Mouse (Mus musculus) hindbrain, embryonic 12.5 days (tissue): Measurements from ENCODE around the gene Luzp1. TPM values are rescaled to one million over a fixed set of nuclear protein-coding genes. Genes with fewer than 3 reads are reported as not detected.

Experiments used
- ATAC-seq: fragments of 200-750 bp; cut with Nextera tagmentation; 2 replicates; pipeline ENCODE4 v1.8.0; 2017; ENCODE audit warnings: moderate TSS enrichment; ENCODE audit not compliant: low FRiP score
- H3K27ac ChIP-seq: fragments of 300-500 bp; sonication (generic); 2 replicates; pipeline ENCODE4 v1.5.1; 2016; ENCODE audit warnings: mild to moderate bottlenecking
- H3K27me3 ChIP-seq: fragments of 300-500 bp; sonication (generic); 2 replicates; pipeline ENCODE4 v1.6.1; 2016; ENCODE audit warnings: mild to moderate bottlenecking
- H3K36me3 ChIP-seq: fragments of 300-500 bp; sonication (generic); 2 replicates; pipeline ENCODE4 v1.6.1; 2016; ENCODE audit warnings: mild to moderate bottlenecking
- H3K4me1 ChIP-seq: fragments of 300-500 bp; sonication (generic); 2 replicates; pipeline ENCODE4 v1.6.1; 2016
- H3K4me2 ChIP-seq: fragments of 300-500 bp; sonication (generic); replicated peaks from 2 replicates; pipeline ENCODE4 v1.6.1; 2016; ENCODE audit warnings: mild to moderate bottlenecking
- H3K4me3 ChIP-seq: fragments of 300-500 bp; sonication (generic); 2 replicates; pipeline ENCODE4 v1.5.1; 2016; ENCODE audit warnings: mild to moderate bottlenecking
- H3K9ac ChIP-seq: fragments of 300-500 bp; sonication (generic); 2 replicates; pipeline ENCODE4 v1.6.1; 2016; ENCODE audit warnings: mild to moderate bottlenecking, moderate library complexity
- H3K9me3 ChIP-seq: fragments of 300-500 bp; sonication (generic); replicated peaks from 2 replicates; pipeline ENCODE4 v1.6.1; 2016; ENCODE audit warnings: mild to moderate bottlenecking
- WGBS: fragments of 180-500 bp; shearing (Covaris S2); methylation state at CpG from one replicate; pipeline ENCODE4 v1.1.7; 2016; 5-methylcytosine and 5-hydroxymethylcytosine counted together
- polyA plus RNA-seq: library from polyadenylated mRNA; unstranded; fragments of >200 nt; fragmentation: Nextera tagmentation; extraction: Ambion mirVana; gene quantifications from 2 replicates; pipeline ENCODE4 v1.2.1, GENCODE M21; 2016

The Luzp1 gene
- polyA plus RNA-seq, 1 experiment from 2014 or later = 83.1 TPM

DNA sequence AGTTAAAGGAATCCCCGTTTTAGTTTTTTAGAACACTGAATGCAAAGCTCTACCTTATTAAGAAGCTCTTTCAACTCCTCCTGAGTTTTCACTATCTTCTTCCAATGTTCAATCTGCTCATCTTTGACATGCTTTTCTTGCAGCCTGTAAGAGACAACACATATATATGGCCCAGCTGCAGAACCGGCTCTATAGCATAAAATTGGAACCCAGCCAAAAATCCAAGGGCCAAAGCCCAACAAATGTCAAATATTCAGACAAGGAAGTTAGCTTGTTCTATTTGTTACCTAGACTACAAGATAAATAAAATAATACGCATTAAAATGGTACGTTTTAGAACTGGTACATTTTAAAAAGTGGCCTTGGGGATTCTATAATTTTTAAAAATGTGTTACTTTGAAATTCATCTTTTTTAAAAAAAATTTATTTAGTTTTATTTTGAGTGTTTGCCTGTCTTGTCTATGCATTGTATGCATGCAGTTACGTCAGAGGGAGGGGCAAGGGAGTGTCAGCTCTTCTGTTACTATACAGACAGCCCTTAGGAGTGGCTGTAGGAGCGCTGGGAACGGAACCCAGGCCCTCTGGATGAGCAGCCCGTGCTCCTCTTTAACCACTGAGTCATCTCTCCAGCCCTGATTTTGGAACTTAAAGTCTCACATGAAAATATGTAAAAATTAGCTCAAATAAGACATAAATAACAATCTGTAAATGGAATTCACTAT, 90.9 kb downstream of the Luzp1 start:
- no peak overlapping the region for H3K4me3 ChIP-seq
- H3K4me2 ChIP-seq = no peak overlapping the region
- peaks cover 77% of the 10 kb centered on the region for H3K36me3 ChIP-seq
- no peaks in the 10 kb centered on the region for H3K9me3 ChIP-seq
- no peak overlapping the region for H3K9ac ChIP-seq
- no peak overlapping the region for H3K27ac ChIP-seq
- H3K27me3 ChIP-seq = no peaks in the 10 kb centered on the region
- no peak for ATAC-seq
- WGBS = 93% methylated on average over 8 of the region's 8 CpGs
- H3K4me1 ChIP-seq = no peaks in the 10 kb centered on the region

DNA sequence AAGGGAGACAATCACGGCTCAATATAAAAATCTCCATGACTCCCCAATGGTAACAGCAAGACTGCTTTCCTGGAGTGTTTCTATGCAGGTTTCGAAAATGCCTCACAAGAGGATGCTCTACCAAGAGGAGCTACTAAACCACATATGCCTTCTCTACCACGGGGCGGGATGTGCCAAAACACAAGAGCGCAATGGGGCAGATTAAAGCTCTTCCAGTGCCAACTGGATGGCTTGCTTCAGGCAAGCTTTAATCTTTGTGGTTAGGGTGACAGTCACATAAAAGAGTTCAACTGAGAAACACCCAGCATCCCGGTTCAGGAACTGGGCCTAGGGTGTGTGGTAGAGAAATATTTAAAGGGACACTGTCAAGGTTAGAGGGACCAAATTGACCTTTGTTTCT, 93.2 kb downstream of the Luzp1 start:
- Histone ChIP-seq H3K9ac (no peak overlapping the region), H3K4me3 (no peak overlapping the region), H3K4me1 (no peaks in the 10 kb centered on the region), H3K27me3 (no peaks in the 10 kb centered on the region), H3K27ac (no peak overlapping the region), H3K36me3 (peaks cover 78% of the 10 kb centered on the region), H3K9me3 (no peaks in the 10 kb centered on the region), H3K4me2 (no peak overlapping the region)
- 89% methylated on average over 6 of the region's 6 CpGs for WGBS
- ATAC-seq = no peak

DNA sequence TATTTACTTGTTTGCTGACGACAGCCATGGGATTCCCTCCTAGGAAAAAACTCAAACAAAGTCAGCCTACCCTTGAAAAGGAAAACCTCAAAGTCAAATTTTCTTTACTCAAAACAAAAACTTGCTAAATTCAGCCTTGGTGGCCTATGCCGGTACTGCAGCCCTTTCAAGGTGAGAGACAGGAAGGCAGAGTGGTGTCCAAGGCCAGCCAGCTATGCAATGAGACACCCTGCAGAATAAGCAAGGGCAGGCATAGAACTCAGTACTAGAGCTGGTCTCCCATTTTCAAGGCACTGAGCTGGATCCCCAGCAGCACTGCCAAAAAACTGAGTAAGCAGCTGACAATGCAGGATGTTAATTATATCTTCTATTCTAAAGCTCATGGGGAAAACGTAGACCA, 99.1 kb downstream of the Luzp1 start:
- H3K4me3 ChIP-seq = no peak overlapping the region
- no peaks in the 10 kb centered on the region for H3K4me1 ChIP-seq
- H3K9me3 ChIP-seq = no peaks in the 10 kb centered on the region
- no peak overlapping the region for H3K4me2 ChIP-seq
- no peak for ATAC-seq
- 87% methylated on average over 3 of the region's 3 CpGs for WGBS
- H3K27ac ChIP-seq = no peak overlapping the region
- peaks cover 72% of the 10 kb centered on the region for H3K36me3 ChIP-seq
- H3K27me3 ChIP-seq = no peaks in the 10 kb centered on the region
- no peak overlapping the region for H3K9ac ChIP-seq

DNA sequence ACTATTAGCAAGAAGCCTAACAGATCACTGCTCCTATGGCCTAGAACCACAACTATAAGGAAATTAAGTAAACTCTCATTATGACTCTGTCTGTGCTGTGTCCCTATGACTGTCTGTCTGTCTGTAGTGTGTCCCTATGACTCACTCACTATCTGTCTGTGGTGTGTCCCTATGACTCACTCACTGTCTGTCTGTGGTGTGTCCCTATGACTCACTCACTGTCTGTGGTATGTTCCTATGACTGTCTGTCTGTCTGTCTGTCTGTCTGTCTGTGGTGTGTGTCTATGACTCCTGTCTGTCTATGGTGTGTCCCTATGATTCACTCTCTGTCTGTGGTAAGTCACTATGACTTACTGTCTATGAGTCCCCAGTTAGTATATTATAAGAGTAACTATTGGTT, 100.4 kb downstream of the Luzp1 start:
- Histone ChIP-seq H3K4me2 (no peak overlapping the region), H3K27me3 (no peaks in the 10 kb centered on the region), H3K9ac (no peak overlapping the region), H3K27ac (no peak overlapping the region), H3K9me3 (no peaks in the 10 kb centered on the region), H3K4me1 (no peaks in the 10 kb centered on the region), H3K4me3 (no peak overlapping the region), H3K36me3 (peaks cover 60% of the 10 kb centered on the region)
- no peak for ATAC-seq

DNA sequence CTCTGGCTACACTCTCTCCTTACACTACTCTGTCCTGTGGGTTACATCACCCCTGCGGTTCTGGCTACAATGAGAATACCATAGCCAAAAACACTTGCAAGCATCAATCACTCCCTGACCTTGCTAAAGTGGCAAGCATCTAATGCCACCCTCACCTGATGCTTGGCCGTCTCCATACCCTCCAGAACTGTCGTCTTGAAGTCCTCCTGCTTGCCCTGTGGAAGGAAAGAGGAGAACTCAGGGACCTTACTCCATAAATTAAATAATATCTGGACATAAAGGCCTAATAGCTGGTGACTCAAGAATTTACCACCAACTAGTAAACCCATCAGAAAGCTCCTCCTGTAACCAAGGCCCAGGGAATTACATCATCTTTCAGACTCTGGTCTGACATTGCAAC, 112.3 kb downstream of the Luzp1 start:
- Histone ChIP-seq H3K27me3 (no peaks in the 10 kb centered on the region), H3K4me2 (no peak overlapping the region), H3K36me3 (0 out of 2 replicates have a peak, but pooled peaks cover 4% of the 10 kb centered on the region), H3K27ac (no peak overlapping the region), H3K4me1 (peaks cover 11% of the 10 kb centered on the region; the same call in 1 of the 2 replicates), H3K4me3 (no peak overlapping the region), H3K9me3 (no peaks in the 10 kb centered on the region), H3K9ac (no peak overlapping the region)
- WGBS = 83% methylated on average over 3 of the region's 3 CpGs
- no peak for ATAC-seq

DNA sequence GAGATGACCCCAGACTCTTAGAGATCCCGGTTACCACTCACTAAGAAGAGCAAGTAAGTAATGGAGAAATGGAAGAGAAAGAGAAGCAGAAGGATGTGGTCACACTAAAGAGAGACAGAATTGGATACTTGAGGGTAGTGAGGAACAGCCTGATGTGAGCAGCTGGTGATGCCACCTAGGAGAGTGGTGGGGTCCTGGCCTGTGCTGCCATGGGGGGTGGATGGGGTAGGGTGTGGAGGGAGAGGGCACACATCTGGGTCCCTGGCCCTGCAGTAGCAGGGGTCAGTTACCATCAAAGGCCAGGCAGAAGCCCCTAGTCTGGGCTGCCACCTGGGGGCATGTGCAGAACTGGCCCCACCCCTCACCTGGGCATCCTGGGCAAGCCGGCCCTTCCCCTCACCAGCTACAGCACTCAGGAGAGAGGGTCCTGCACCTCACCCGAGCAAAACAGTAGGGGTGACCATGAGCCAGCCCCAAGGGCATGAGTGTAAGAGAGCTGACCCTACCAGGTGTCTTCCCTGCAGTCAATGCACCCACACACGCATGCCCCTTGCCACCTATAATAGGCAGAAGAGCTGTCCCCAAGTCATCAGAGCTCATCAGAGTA, 117.8 kb downstream of the Luzp1 start:
- Histone ChIP-seq H3K4me2 (no peak overlapping the region), H3K4me1 (peaks cover 23% of the 10 kb centered on the region), H3K27ac (no peak overlapping the region), H3K27me3 (no peaks in the 10 kb centered on the region), H3K9ac (no peak overlapping the region), H3K9me3 (no peaks in the 10 kb centered on the region), H3K36me3 (peaks cover 20% of the 10 kb centered on the region; the same call in 1 of the 2 replicates), H3K4me3 (no peak overlapping the region)
- no peak for ATAC-seq
- WGBS = 87% methylated on average over 4 of the region's 4 CpGs

DNA sequence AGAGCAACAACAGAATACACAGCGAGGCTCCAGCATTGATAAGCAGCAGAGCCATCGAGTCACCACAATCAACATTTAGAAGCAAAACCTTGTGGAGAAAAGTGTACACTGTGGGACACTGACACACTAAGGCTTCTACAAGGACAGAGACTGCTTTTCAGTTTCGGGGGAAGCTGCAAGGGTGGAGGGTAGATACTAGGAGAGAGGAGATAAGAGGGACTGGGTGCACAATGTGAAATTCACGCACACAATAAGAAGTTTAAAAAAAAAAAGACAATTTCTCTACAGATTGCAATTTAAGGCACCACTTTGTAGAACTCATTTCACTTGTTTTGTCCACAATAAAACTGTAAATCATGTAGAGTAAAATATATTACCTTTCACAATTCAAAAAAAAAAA, 118.4 kb downstream of the Luzp1 start:
- Histone ChIP-seq H3K27me3 (no peaks in the 10 kb centered on the region), H3K27ac (no peak overlapping the region), H3K4me1 (peaks cover 21% of the 10 kb centered on the region), H3K36me3 (peaks cover 20% of the 10 kb centered on the region; the same call in 1 of the 2 replicates), H3K9me3 (no peaks in the 10 kb centered on the region), H3K4me2 (no peak overlapping the region), H3K9ac (no peak overlapping the region), H3K4me3 (no peak overlapping the region)
- no peak for ATAC-seq
- 91% methylated on average over 4 of the region's 4 CpGs for WGBS

DNA sequence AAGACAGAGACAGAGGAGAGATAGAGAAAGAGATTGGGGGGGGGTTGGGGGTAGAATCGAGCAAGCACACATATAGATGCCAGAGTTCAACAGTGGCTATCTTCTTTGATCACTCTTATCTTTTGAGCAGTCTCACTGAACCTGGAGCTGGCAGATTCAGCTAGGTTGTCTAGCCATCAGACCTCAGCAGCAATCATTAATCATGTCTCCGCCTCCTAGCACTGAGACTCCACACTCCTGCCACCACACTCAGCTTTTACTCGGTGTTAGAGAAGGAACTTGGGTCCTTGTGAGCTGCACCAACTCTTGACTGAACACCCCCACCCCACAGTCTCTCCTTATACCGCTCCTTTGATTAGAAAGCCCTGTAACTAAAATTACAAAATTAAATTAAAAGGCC, 122.5 kb downstream of the Luzp1 start:
- no peak overlapping the region for H3K9ac ChIP-seq
- 68% methylated on average over 4 of the region's 4 CpGs for WGBS
- H3K9me3 ChIP-seq = no peaks in the 10 kb centered on the region
- H3K4me1 ChIP-seq = peaks cover 22% of the 10 kb centered on the region
- peaks cover 20% of the 10 kb centered on the region; the same call in 1 of the 2 replicates for H3K36me3 ChIP-seq
- ATAC-seq = no peak
- no peaks in the 10 kb centered on the region for H3K27me3 ChIP-seq
- H3K27ac ChIP-seq = no peak overlapping the region
- H3K4me3 ChIP-seq = no peak overlapping the region
- H3K4me2 ChIP-seq = no peak overlapping the region

DNA sequence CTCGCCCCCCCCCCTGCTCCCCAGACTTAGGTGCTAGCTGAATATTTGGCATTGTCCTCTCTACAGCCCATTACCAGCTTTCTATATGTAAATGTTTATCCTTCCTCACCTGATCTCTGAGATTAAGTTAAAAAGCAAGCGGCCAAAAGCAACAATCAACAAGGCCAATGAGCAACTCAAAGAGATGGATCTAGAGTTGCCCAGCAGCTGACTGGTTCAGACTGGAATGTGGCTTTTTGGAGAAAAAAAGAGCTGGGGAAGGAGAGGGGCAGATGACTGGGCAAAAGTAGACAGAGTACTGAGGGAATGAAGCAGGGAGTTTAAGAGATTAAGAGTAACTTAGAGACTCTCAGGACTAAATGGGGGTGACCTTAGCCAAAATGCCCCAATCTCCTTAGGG, 124.4 kb downstream of the Luzp1 start:
- WGBS = 90% methylated on average over 2 of the region's 2 CpGs
- Histone ChIP-seq H3K4me1 (peaks cover 20% of the 10 kb centered on the region), H3K9ac (no peak overlapping the region), H3K27me3 (no peaks in the 10 kb centered on the region), H3K4me2 (no peak overlapping the region), H3K9me3 (no peaks in the 10 kb centered on the region), H3K36me3 (peaks cover 13% of the 10 kb centered on the region; the same call in 1 of the 2 replicates), H3K27ac (no peak overlapping the region), H3K4me3 (no peak overlapping the region)
- ATAC-seq = no peak

DNA sequence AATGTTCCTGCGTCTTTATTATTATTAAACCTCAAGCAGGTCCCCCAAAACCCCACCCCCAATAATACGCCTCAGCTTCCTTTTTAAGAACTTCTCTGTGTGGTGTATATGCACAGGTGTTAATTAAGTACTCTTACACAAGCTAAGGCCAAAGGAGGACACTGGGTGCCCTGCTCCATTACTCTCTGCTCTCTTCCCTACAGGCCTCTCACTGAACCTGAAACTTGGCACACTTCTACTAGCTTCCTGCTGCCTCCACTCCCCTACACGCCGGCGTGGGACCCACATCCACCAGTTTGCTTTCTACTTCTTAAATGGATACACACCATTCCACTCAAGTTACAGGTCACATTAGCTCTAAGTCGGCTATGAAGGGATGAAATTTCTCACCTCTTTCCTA, 125.7 kb downstream of the Luzp1 start:
- Histone ChIP-seq H3K27ac (no peak overlapping the region), H3K4me1 (peaks cover 21% of the 10 kb centered on the region), H3K4me3 (no peak overlapping the region), H3K36me3 (peaks cover 9% of the 10 kb centered on the region; the same call in 1 of the 2 replicates), H3K9ac (no peak overlapping the region), H3K9me3 (no peaks in the 10 kb centered on the region), H3K27me3 (no peaks in the 10 kb centered on the region), H3K4me2 (no peak overlapping the region)
- WGBS = 94% methylated on average over 6 of the region's 6 CpGs
- no peak for ATAC-seq

DNA sequence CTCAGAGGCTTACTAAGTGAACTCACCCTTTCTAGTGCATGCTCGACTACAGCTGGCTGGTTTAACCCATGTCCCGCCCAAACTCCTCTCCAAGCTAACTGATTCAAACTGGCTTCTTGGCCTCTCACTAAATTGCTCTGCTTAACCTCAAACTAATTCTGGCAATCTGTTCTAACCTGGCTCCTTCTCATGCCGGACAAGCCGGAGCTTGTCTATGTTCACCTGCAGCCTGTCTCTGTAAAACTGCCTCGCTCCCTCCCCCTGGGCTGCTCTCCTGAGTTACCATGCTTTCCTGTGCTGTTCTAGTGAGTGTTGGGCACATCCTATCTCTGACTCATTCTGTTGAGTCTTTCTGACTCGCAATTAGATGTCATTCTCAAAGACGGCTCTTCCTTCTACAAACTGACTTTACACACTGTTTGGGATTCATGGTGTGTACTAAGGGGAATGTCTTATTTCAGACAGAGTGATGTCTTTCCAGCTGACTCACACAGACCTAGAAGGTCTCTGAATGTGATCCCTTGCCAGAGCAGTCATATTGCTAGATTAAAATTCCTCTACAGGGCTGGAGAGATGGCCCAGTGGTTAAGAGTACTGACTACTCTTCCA, 128.8 kb downstream of the Luzp1 start:
- H3K4me1 ChIP-seq = peaks cover 28% of the 10 kb centered on the region
- no peak for ATAC-seq
- no peak overlapping the region for H3K27ac ChIP-seq
- WGBS = 92% methylated on average over 7 of the region's 7 CpGs
- no peaks in the 10 kb centered on the region for H3K27me3 ChIP-seq
- H3K36me3 ChIP-seq = no peaks in the 10 kb centered on the region
- no peak overlapping the region for H3K9ac ChIP-seq
- no peak overlapping the region for H3K4me2 ChIP-seq
- H3K9me3 ChIP-seq = no peaks in the 10 kb centered on the region
- no peak overlapping the region for H3K4me3 ChIP-seq

DNA sequence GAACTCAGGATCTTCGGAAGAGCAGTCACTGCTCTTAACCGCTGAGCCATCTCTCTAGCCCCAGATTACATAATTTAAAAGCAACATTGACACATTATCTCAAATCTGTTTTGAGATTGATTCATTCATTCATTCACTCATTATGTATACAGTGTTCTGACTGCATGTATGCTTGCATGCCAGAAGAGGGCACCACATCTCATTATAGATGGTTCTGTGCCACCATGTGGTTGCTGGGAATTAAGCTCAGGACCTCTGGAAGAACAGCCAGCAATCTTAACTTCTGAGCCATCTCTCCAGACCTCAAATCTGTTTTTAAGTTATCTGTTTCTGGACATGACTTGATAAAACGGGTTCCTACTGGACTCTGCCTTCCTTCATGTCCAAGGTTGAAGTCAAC, 130.3 kb downstream of the Luzp1 start:
- Histone ChIP-seq H3K4me2 (no peak overlapping the region; the same call in 1 of the 2 replicates), H3K27me3 (no peaks in the 10 kb centered on the region), H3K36me3 (no peaks in the 10 kb centered on the region), H3K4me3 (no peak overlapping the region), H3K9ac (no peak overlapping the region), H3K4me1 (peaks cover 22% of the 10 kb centered on the region), H3K27ac (no peak overlapping the region), H3K9me3 (no peaks in the 10 kb centered on the region)
- no peak for ATAC-seq
- 97% methylated on average over 3 of the region's 3 CpGs for WGBS
